Mouse (Mus musculus) lung, postnatal 14 days (tissue): ENCODE data around the gene Mrpl49.
A peak's percentile ranks its signal among the peaks of the same experiment; 100 is the strongest.
"Not testable (repeated sequence)": the region's sequence is repeated elsewhere in the genome, so short reads cannot be mapped to it uniquely, and the experiment has no call there.

ENCODE experiments used
- DNase-seq: peaks from one replicate; pipeline ENCODE4 v3.0.0; 2021

Mrpl49 gene

GRCm38 (mm10) chr19:6067011-6067723, 9.6 kb upstream of the Mrpl49 start:
- DNase-seq: peak; percentile 84

GRCm38 (mm10) chr19:6066571-6066970, 9.0 kb upstream of the Mrpl49 start:
- no peak for DNase-seq

DNA sequence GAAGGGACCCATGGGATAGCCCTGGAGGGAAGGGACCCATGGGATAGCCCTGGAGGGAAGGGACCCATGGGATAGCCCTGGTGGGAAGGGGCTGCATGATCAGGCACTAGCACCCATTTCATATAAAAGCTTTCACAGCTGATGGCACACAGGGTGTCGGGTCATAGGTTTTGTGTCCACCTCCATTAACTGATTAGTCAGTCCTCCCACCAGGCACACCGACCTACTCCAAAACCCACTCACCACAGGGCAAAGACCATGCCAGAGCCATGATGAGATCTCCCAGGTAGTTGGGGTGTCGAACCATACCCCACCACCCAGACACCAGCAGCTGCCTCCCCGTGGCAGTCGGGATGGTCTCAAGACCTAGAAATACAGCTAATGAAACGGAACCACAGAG, 5.5 kb upstream of the Mrpl49 start:
- DNase-seq: no peak

DNA sequence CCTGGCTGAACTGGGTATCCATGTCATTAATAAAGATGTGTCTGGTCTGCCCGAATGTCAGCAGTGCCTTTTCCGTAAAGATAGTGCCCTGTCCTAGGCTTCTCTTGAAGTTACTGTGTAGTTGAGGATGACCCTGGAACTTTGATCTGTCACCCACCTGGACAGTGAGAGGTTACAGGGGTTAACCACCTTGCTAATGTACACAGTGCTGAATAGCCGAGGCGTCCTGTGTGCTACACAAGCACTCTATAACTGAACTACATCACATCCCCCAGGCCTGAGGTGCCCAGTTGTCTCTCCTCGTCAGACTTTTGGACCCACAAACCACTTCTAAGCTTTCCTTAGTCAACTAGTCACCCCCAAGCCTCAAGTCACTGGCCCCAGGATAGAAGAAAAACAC, 4.8 kb upstream of the Mrpl49 start:
- DNase-seq: no peak

DNA sequence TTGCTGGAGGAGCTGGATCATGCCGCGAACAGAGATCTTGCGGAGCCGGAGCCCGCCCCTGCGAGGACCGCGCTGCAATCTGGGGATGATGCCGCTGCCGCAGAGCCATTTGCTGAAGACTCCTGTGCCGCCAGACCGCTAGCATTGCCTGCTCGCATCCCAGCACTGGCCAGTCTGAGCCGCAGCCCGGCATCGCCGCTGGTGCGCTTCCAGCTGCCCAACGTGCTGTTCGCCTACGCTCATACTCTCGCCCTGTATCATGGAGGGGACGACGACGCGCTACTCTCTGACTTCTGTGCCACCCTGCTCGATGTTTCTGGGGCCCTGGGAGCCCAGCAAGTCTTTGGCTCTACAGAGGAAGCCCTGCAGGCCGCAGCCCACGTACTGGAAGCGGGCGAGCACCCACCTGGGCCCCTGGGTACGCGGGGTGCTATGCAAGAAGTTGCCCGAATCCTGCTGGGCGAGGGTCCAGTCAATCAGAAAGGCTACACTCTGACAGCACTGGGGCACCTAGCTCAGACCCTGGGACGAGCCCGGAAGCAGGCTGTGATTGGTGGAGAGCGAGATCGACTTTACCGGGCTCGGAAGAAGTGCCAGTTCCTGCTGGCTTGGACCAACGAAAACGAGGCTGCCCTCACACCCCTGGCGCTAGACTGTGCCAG, 4.2 kb upstream of the Mrpl49 start:
- DNase-seq: peak; percentile 33

DNA sequence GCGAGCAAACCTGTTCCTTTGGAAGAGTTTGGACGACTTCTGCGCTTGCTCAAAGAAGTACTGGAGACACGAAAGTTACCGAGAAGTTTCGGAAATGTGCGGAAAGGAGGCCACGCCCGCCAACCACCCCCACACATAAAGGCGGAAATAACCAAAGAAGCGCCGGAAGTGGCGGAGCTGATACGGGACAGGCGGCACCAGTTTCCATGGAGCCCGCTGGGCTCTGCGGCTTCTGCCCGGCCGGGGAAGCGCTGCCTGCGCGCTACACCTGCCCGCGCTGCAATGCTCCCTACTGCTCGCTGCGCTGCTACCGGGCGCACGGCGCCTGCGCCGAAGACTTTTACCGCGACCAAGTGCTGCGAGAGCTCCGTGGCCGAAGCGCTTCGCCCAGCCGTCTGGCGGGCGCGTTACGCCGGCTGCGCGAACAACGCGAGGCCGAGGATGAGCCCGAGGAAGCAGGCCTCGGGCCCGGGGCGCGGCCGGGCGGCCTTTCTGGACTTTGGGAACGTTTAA, 3.5 kb upstream of the Mrpl49 start, which contains the start of gene Znhit2:
Znhit2 (plus strand) TSS at position 172 of the 513 bp plus-strand sequence.
- peak; percentile 95 for DNase-seq

GRCm38 (mm10) chr19:6058966-6059365, 1.4 kb upstream of the Mrpl49 start:
- no peak for DNase-seq

GRCm38 (mm10) chr19:6058513-6058912, 928 bp upstream of the Mrpl49 start:
- DNase-seq: no peak

GRCm38 (mm10) chr19:6056696-6057095, 889 bp downstream of the Mrpl49 start:
- DNase-seq: no peak

GRCm38 (mm10) chr19:6054296-6054695, 3.3 kb downstream of the Mrpl49 start:
- no peak for DNase-seq

- DNase-seq: no peak
Observed at GRCm38 (mm10) chr19:6052516-6052915, 5.1 kb downstream of the Mrpl49 start.

DNA sequence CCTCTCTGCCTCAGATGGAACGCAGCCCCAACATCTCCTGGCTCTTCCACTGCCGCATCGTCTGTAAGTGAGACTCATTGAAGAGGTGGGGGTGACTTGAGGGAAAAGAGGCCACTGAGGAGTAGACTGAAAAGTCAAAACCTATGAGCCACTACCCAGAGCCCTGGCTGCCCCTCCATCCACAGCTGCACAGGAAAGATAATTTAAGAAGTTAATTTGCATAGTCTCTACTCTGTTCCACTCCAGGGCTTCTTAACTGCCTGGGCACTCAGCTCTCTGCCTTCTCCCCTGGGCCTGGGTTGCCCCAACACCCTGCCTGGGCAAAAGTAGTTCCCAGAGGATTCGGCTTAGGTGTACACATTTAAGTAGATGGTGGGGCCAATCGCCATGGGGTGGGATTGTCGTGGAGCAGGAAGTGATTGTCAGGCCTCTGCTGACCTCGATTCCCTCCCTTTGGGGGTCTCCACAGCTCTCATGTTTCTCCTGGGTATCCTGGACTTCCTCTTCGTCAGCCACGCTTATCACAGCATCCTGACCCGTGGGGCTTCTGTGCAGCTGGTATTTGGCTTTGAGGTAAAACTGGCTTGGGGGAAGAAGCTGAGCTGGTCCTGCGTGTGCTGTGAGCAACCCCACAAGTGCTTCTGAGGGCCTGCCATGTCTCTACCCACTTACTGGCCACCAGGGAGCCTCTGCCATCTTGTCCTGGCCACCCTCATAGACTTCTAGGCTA, 8.7 kb downstream of the Mrpl49 start:
- DNase-seq: no peak

GRCm38 (mm10) chr19:6047899-6048166, 9.8 kb downstream of the Mrpl49 start:
- DNase-seq: no peak

DNA sequence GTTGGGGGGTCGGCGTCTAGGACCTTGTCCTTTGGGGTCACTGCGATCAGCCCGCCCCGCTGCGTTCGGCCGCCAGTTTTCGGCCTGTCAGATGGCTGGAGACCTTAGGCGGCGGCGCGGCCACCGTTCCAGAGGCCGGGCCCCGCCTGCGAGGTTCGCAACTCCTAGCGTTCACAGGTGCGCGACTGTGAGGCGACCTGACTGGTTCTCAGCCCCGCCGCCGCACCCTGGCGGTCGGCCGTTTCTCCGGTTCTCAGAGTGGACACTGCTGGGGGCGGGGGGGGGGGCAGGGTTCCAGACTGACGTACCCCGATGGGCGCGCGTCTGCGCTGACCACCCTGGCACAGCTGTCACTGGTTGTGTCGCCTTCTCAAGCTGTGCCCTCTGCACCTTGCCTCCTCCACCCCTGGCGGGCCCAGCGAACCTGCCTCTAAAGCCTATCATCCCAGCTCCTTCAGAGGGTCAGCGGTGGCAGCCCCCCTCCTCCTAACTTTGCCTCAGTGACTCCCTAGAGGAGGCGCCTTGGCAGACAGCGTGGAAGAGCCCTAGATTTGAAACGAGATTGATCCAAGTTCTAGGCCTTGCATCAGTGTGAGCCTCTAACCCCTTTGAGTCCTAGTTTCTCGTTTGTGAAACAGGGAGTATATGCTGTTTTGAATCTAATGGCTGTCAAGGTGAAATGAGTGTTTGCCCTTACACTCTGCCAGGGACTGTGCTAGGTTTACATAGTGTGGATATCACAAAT, 10.3 kb downstream of the Mrpl49 start:
- no peak for DNase-seq

DNA sequence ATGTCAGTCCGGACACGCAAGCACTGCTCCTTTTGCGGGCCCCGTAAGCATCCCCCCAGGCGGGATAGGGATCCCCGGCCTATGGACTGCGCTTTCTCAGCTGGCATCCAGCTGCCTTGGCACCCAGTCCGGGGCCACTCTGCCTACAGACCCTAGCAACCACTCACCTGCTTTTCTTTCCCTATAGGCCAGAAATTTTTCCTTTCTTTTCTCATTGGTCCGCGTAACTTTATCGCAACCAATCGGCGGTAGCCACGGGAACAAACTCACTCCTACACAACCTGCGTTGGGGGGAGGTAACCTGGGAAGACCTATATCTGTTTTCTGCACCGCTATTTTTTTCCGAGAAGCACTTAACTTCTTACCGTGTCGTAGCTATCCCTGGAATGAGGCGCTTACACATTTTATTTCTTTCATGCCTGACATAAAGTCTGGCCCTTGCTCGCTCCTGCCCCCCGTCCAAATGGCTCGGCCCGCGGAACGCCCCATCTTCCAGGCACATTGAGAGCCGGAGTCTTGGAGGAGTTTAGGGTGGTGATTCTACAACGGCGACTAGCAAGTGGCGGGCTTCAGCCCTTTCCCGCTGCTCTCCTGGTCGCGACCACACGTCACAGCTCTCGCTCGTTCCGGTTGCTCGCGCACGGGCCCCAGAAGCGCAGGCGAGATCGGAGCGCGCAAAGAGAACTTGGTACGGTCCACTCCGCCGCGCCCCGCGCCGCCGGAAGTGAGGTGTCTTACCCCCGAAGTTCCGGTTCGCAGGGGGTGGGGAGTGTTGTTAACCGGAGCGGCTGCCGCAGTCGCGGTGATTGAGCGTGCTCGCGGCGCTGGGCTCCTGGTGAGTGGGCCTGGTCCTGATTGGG, 11.1 kb downstream of the Mrpl49 start, which contains the start of gene Syvn1:
Syvn1 (plus strand) TSS at position 283 of the 860 bp plus-strand sequence.
- DNase-seq: peak; percentile 88

- DNase-seq: no peak
Observed at GRCm38 (mm10) chr19:6045366-6046293, 12.0 kb downstream of the Mrpl49 start.

DNA sequence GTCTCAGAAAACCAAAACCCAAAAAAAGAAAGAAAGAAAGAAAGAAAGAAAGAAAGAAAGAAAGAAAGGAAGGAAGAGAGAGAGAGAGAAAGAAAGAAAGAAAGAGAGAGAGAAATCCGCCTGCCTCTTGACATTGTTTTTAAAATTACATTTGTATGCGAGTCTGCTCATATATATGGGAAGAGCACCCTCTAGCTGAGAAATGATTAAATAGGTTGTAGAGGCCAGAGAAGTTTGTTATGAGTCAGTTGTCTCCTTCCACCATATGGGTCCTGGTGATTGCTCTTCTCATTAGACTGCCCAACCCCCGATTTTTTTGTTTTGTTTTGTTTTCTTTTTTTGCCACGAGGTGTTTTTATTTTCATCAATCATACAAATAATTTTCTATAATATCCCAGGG, 13.5 kb downstream of the Mrpl49 start:
- DNase-seq: not testable (repeated sequence)

DNA sequence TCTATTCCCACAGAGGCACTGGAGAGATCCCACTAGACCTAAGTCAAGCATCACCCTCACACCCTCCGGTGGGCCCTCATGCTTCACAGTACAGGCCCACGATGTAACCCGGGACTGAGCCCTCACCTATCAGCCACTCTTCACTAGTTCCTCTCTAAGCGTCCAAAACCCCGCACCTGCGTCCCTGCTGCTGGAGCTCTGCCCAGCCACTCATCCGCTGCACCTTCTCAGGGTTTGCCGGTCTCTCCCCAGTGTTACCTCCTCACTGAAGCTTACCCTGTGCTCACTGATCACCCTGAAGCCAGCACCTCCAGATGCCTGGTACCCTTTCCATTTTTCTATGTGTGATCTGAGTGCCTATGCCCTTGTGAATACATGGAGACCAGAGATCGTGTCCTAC, 15.3 kb downstream of the Mrpl49 start:
- DNase-seq: no peak

DNA sequence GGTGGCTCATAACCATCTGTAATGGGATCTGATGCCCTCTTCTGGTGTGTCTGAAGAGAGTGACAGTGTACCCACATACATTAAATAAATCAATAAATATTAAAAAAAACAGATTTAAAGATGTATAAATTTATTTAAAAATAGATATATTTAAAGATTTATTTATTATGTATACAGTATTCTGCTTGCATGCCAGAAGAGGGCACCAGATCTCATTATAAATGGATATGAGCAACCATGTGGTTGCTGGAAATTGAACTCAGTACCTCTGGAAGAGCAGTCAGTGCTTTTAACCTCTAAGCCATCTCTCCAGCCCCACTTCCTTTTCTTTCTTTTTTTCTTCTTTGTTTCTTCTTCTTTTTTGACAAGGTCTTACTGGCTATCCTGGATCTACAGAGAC, 17.6 kb downstream of the Mrpl49 start:
- DNase-seq: no peak

DNA sequence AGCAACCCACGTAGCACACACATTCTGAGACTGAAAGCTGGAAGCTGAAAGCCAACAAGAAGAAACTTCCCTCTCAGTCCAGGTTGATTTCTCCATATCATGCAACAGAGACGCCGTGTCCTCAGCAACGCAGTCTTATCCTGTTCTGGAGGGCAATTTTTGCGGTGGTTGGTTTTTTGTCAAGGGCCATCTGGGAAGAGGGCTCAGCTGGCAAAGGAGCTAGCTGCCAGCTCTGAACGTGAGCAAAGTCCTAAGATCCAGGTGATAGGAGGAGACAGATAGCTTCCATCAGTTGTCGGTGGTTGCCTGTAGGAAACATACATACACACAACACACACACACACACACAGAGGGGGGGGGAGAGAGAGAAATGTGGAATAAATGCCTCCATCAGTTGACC, 19.3 kb downstream of the Mrpl49 start:
- DNase-seq: no peak

DNA sequence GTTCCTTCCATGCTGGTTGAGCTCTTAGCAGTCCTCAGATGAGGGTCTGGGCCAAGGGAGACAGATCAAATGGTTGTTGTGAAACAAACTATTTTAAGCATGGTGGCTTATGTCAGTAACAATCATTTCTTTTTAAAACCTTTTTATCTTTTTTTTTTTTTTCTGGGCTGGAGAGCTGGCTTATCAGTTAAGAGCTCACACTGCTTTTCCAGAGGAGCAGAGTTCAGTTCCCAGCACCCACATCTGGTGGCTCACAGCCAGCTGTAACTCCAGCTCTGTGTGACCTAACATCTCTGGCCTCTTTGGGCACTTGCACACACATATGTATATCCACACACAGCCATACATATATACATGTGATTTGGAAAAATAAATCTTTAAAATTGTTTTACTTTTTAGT, 19.9 kb downstream of the Mrpl49 start:
- no peak for DNase-seq
